In genomic region chr15:6231308-6232103, GRCm38 (mm10) we compare ENCODE assay signal across 10 mouse cellular contexts.
A peak's percentile ranks its signal among the peaks of the same experiment; 100 is the strongest.
DNase-seq lines count a peak whose midpoint lies in the region; ATAC-seq and TF ChIP-seq lines count a peak whose summit lies in the region.
"Had no signal": no experiment of that assay in that cellular context is flagged by ENCODE, and none has a peak within 500 bp of the region (broad histone marks: within the 10 kb centered on the region; RNA-seq: fewer than 3 reads in every experiment).

No protein-coding gene starts in this region.

- no peaks in the 10 kb centered on the region for H3K36me3 ChIP-seq in forebrain, embryonic 14.5 days (ENCODE audit: control insufficient read depth, insufficient read depth, low read length)
- H3K36me3 ChIP-seq in forebrain, embryonic 11.5 days (ENCODE audit: control insufficient read depth, insufficient read depth, low read length), result no peaks in the 10 kb centered on the region
- no peaks in the 10 kb centered on the region for H3K36me3 ChIP-seq in lung, embryonic 14.5 days (ENCODE audit: insufficient read depth)
- no peaks in the 10 kb centered on the region for H3K36me3 ChIP-seq in intestine, embryonic 15.5 days

- H3K4me3 ChIP-seq in forebrain, embryonic 14.5 days (ENCODE audit: low read depth, low read length), result no peak overlapping the region
- no peak overlapping the region for H3K4me3 ChIP-seq in forebrain, embryonic 11.5 days (ENCODE audit: low read depth, low read length)
- H3K4me3 ChIP-seq in lung, embryonic 14.5 days (ENCODE audit: low read depth, low read length), result no peak overlapping the region
- H3K4me3 ChIP-seq in lung, adult 2 months (replicated peaks; ENCODE audit: extremely low read depth, low read depth, low read length), result no peak overlapping the region
- no peak overlapping the region for H3K4me3 ChIP-seq in intestine, embryonic 15.5 days (replicated peaks)

- no peak for TF ChIP-seq CTCF in lung, embryonic 14.5 days (IDR thresholded peaks at IDR 0.05; ENCODE audit: low read depth)
- TF ChIP-seq CTCF in lung, adult 2 months (IDR thresholded peaks at IDR 0.05; ENCODE audit: insufficient read depth, low read length), result no peak

- H3K9me3 ChIP-seq in forebrain, embryonic 14.5 days (replicated peaks; ENCODE audit: control insufficient read depth, low read length), result no peaks in the 10 kb centered on the region
- no peaks in the 10 kb centered on the region for H3K9me3 ChIP-seq in forebrain, embryonic 11.5 days (ENCODE audit: control insufficient read depth, low read length)
- no peaks in the 10 kb centered on the region for H3K9me3 ChIP-seq in lung, embryonic 14.5 days (ENCODE audit: low read depth, low read length)
- H3K9me3 ChIP-seq in intestine, embryonic 15.5 days, result no peaks in the 10 kb centered on the region

- H3K4me2 ChIP-seq in forebrain, embryonic 14.5 days (ENCODE audit: low read length), result no peak overlapping the region
- H3K4me2 ChIP-seq in forebrain, embryonic 11.5 days (ENCODE audit: low read depth, low read length, severe bottlenecking), result no peak overlapping the region
- peak overlapping the region; percentile 1; the same call in 1 of the 2 replicates for H3K4me2 ChIP-seq in lung, embryonic 14.5 days
- H3K4me2 ChIP-seq in intestine, embryonic 15.5 days (replicated peaks), result no peak overlapping the region

- H3K9ac ChIP-seq in forebrain, embryonic 14.5 days (ENCODE audit: low read length), result no peak overlapping the region
- H3K9ac ChIP-seq in forebrain, embryonic 11.5 days (ENCODE audit: low read length), result no peak overlapping the region
- H3K9ac ChIP-seq in lung, embryonic 14.5 days, result no peak overlapping the region
- H3K9ac ChIP-seq in intestine, embryonic 15.5 days, result no peak overlapping the region

- H3K4me1 ChIP-seq in forebrain, embryonic 14.5 days (ENCODE audit: control insufficient read depth, insufficient read depth, low read length), result no peaks in the 10 kb centered on the region
- no peaks in the 10 kb centered on the region for H3K4me1 ChIP-seq in forebrain, embryonic 11.5 days (replicated peaks; ENCODE audit: control insufficient read depth, insufficient read depth, low read length)
- H3K4me1 ChIP-seq in lung, embryonic 14.5 days (ENCODE audit: insufficient read depth), result no peaks in the 10 kb centered on the region
- no peaks in the 10 kb centered on the region for H3K4me1 ChIP-seq in lung, adult 2 months (ENCODE audit: control insufficient read depth, insufficient read depth, low read length)
- H3K4me1 ChIP-seq in intestine, embryonic 15.5 days (replicated peaks), result 0 out of 2 replicates have a peak, but pooled peaks cover 3% of the 10 kb centered on the region

- H3K27me3 ChIP-seq in forebrain, embryonic 14.5 days (replicated peaks; ENCODE audit: control insufficient read depth, insufficient read depth, low read length), result no peaks in the 10 kb centered on the region
- H3K27me3 ChIP-seq in forebrain, embryonic 11.5 days (ENCODE audit: control insufficient read depth, insufficient read depth, low read length), result no peaks in the 10 kb centered on the region
- no peaks in the 10 kb centered on the region for H3K27me3 ChIP-seq in lung, embryonic 14.5 days (ENCODE audit: insufficient read depth, low read length)
- no peaks in the 10 kb centered on the region for H3K27me3 ChIP-seq in intestine, embryonic 15.5 days (replicated peaks)
- H3K27me3 ChIP-seq: CH12.LX had no signal

- TF ChIP-seq POLR2A in lung, adult 2 months (IDR thresholded peaks at IDR 0.05; ENCODE audit: borderline replicate concordance, extremely low read depth, low read depth, low read length), result no peak

- no peak overlapping the region for H3K27ac ChIP-seq in forebrain, embryonic 14.5 days (ENCODE audit: low read depth, low read length)
- H3K27ac ChIP-seq in forebrain, embryonic 11.5 days (ENCODE audit: low read depth, low read length), result no peak overlapping the region
- no peak overlapping the region for H3K27ac ChIP-seq in lung, embryonic 14.5 days (ENCODE audit: low read depth)
- H3K27ac ChIP-seq in intestine, embryonic 15.5 days, result no peak overlapping the region

- WGBS in forebrain, embryonic 14.5 days, result 49% methylated on average over 12 of the region's 12 CpGs
- WGBS in forebrain, embryonic 11.5 days, result 88% methylated on average over 12 of the region's 12 CpGs
- WGBS in lung, embryonic 14.5 days, result 37% methylated on average over 12 of the region's 12 CpGs
- WGBS in lung, adult 2 months, result 36% methylated on average over 12 of the region's 12 CpGs
- 56% methylated on average over 12 of the region's 12 CpGs for WGBS in intestine, embryonic 15.5 days

- peak; percentile 63; the same call in 1 of the 2 replicates for ATAC-seq in forebrain, embryonic 14.5 days
- ATAC-seq in forebrain, embryonic 11.5 days (replicated peaks; ENCODE audit: low FRiP score), result no peak
- peak; percentile 93 for ATAC-seq in lung, embryonic 14.5 days (ENCODE audit: insufficient read depth)
- peak; percentile 58 for ATAC-seq in intestine, embryonic 15.5 days
- no peak for ATAC-seq in monocyte, adult 5-6 weeks (replicated peaks; ENCODE audit: insufficient number of reproducible peaks, low FRiP score, low TSS enrichment, poor library complexity, severe bottlenecking)

- DNase-seq in forebrain, embryonic 14.5 days (ENCODE audit: low spot score), result peak; percentile 30
- DNase-seq in forebrain, embryonic 11.5 days (ENCODE audit: low spot score), result no peak
- DNase-seq in lung, embryonic 14.5 days, result peak; percentile 88
- no peak for DNase-seq in lung, adult 2 months
- peak; percentile 29 for DNase-seq in adrenal gland, postnatal 14 days
- DNase-seq in frontal cortex, postnatal 25 days (ENCODE audit: low spot score in 2 of 2), result no peak
- DNase-seq: thymus, postnatal 25 days had no signal

Comparison
In these comparisons a context has a peak if more than half of its experiments do, and no peak if none do; other contexts are left out.
1. ATAC-seq: peak in forebrain, embryonic 14.5 days (single experiment), lung, embryonic 14.5 days (single experiment) and intestine, embryonic 15.5 days (single experiment); none in forebrain, embryonic 11.5 days (single experiment) and monocyte, adult 5-6 weeks (single experiment).
2. DNase-seq: peak in forebrain, embryonic 14.5 days (single experiment), lung, embryonic 14.5 days (single experiment) and adrenal gland, postnatal 14 days (single experiment); none in forebrain, embryonic 11.5 days (single experiment), lung, adult 2 months (single experiment) and frontal cortex, postnatal 25 days (0 of 2).